Mouse (Mus musculus) T-cell, adult 2 months (primary cell): ENCODE data around the gene Lcn12.

Source experiments
- DNase-seq: peaks from one replicate; pipeline ENCODE4 v3.0.0; 2022; ENCODE audit warnings: low spot score

Gene Lcn12

GRCm38 (mm10) chr2:25460135-25460534 lies 33.6 kb downstream of the Lcn12 start:
- DNase-seq = no peak

- no peak for DNase-seq
Observed at GRCm38 (mm10) chr2:25458911-25459310, 34.8 kb downstream of the Lcn12 start.

- DNase-seq = no peak
Observed at GRCm38 (mm10) chr2:25457022-25457896, 36.5 kb downstream of the Lcn12 start.

- no peak for DNase-seq
Observed at GRCm38 (mm10) chr2:25456205-25456953, 37.3 kb downstream of the Lcn12 start, which contains the start of gene Clic3. Gene Clic3 (plus strand): TSS chr2:25456838.

- DNase-seq = no peak
Observed at GRCm38 (mm10) chr2:25452951-25453350, 40.8 kb downstream of the Lcn12 start.

- no peak for DNase-seq
Observed at GRCm38 (mm10) chr2:25450853-25451647, 42.7 kb downstream of the Lcn12 start.

GRCm38 (mm10) chr2:25442682-25443081 lies 51.0 kb downstream of the Lcn12 start:
- no peak for DNase-seq

- no peak for DNase-seq
Observed at GRCm38 (mm10) chr2:25441067-25441466, 52.6 kb downstream of the Lcn12 start.
